Mouse (Mus musculus) testis, postnatal 10 days (tissue): ENCODE measurements at regions not wholly inside any gene's neighbourhood (a gene's known extent, or its start where the extent isn't known, plus 50 kb on each side); places are given as distances from the start of the nearest gene placed in this dataset.

Experiments
- DNase-seq: peaks from one replicate; pipeline ENCODE4 v3.0.0; 2021; ENCODE audit warnings: low spot score

DNA sequence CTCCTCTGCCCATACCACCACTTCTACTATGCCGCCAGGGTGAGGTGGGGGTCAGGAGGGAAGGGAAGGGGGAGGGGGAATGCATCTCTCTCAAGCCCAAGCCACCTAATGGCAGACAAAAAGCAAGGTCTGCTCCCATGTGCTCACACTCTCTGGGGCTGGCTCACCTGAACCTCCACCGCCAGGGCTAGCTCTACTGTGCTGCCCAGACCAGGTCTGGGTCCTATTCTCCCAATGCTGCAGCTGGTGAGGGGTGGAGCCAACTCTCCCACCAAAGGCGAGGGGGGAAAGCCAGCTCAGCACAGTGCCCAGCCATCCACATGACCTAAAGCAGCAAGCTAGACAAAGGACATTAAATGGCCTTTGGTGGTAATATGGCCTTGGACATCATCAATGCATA is 158.6 kb downstream of the Chic2 start:
- no peak for DNase-seq

- DNase-seq = no peak
Measured at GRCm38 (mm10) chr5:74882563-74882962, 162.0 kb downstream of the Chic2 start.

DNA sequence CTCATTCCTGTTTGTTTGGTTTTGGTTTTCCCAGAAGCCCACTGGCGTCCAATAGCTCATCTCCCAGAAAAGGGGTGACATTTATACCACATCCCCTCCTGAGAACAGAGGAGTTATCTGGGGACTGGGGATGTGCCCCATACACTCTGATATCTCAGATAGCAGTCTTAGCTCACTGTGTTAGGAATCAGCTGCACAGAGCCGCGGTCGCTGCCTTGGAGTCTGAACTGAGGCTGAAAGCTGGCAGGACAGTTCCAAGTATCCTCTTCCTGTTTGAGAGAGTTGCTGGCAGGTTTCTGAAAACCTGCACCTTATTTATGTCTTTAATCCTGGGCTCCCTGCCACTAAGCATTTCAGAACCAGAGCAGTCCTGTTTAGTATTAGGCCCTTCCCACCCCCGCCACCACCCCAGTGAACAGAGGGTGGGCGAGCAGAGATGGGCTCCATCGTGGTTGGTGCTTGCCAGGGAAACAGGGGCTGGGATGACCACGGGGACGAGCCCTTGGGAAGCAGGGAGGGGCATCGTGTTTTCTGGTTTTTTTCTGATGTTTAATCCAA is 163.8 kb downstream of the Chic2 start:
- peak; percentile 46 for DNase-seq

DNA sequence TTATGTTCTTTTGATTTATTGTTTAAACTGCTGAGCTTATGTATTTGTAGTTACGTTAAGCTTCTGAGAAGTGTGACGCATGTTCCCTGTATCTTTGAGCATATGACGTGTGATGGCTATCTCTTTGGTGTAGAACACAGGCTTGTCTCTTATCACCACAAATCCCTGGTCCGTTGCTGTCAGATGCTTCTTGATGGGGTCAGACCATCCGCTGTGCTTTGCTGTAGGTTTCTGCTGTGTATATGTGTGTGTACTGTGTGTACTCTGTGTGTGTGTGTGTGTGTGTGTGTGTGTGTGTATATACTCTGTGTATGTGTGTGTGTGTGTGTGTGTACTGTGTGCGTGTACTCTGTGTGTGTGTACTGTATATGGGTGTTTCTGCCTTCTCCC is 164.5 kb downstream of the Chic2 start:
- DNase-seq = no peak

GRCm38 (mm10) chr5:74879098-74880047 is 165.2 kb downstream of the Chic2 start:
- DNase-seq = no peak

GRCm38 (mm10) chr5:74877595-74877994 is 167.0 kb downstream of the Chic2 start:
- no peak for DNase-seq

GRCm38 (mm10) chr5:74877185-74877584 is 167.4 kb downstream of the Chic2 start:
- no peak for DNase-seq

- DNase-seq = peak; percentile 49
Measured at GRCm38 (mm10) chr5:74874691-74875090, 169.9 kb downstream of the Chic2 start.

GRCm38 (mm10) chr5:74870615-74871014 is 167.9 kb upstream of the Lnx1 start:
- DNase-seq = no peak

GRCm38 (mm10) chr5:74867113-74867785 is 164.5 kb upstream of the Lnx1 start:
- no peak for DNase-seq

DNA sequence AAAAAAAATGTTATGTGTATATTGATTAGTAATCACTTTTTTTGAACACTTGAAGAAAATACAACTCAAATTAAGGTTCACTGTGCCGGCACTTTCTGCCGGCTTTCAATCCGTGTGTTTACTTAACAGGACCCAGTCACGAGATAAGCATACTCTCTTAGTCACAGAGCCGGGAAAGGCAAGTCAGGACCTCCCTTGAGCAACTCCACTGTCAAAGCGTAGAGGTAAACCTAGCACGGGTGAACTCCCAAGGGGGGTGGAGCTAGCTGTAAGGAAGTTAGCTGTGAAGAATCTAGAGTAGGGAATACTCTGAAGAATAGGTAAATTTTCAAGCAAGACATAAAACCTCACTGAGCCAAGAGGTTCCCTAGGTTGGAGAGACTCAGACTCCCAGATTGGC is 164.0 kb upstream of the Lnx1 start:
- no peak for DNase-seq

GRCm38 (mm10) chr5:74865446-74865845 is 162.7 kb upstream of the Lnx1 start:
- no peak for DNase-seq

- no peak for DNase-seq
Measured at GRCm38 (mm10) chr5:74864540-74865157, 161.9 kb upstream of the Lnx1 start.

DNA sequence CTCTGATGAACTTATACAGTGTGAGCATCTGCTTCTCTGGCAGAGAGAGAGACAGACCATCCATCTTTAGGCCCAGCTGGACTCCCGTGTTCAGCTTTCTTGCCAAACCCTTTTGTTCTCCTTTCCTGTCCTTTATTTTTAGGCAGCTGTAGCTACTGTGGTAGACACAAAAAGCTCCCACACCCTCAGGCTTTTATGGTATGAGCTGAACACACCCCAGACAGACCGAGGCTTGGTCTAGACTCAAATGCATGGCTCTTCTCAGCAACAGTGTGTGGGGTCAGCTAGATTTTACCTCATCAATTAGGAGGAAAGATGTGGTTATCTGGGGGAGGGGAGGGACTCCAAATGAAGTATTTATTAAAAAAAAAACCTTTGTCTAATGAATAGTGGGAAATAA is 158.6 kb upstream of the Lnx1 start:
- no peak for DNase-seq

GRCm38 (mm10) chr5:74857861-74858260 is 155.1 kb upstream of the Lnx1 start:
- DNase-seq = no peak

GRCm38 (mm10) chr5:74857161-74857560 is 154.4 kb upstream of the Lnx1 start:
- no peak for DNase-seq

GRCm38 (mm10) chr5:74847824-74848223 is 145.1 kb upstream of the Lnx1 start:
- DNase-seq = no peak

DNA sequence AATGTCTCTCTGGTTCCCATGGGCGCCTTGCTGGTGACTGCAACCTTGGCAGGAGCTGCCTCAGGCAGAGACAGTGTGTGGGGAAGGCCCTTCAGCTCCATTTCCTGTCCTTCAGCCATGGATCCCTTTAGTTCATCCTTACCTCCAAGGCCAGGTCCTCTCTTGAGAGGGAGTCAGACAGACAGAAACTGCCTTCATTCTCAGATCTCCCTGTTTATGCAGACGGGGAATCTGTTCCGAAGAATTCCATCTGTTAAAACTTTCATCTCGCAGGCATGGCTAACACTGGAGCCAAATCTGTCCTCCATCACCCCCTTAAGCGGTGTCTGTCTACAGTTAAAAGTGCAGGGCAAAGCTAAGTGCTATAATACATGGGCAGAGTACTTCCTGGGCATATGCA is 144.0 kb upstream of the Lnx1 start:
- no peak for DNase-seq

DNA sequence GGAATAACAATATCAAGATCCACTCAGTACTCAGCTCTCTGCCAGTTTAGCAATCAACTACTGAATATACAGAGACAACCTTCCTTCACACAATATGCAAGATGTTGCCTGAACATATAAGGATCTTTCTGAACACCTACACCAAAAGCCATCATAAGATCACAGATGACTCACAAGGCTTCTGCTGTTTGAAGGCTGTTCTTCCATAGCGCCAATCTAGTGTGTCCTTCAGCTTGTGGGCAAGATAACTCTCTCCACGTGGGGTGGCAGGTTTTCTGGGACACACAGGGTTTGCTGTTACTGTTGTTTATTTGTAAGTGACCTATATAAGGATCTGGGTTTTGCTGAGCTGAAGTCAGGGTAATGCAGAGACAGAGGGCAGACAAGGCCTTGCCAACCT is 131.7 kb upstream of the Lnx1 start:
- no peak for DNase-seq

DNA sequence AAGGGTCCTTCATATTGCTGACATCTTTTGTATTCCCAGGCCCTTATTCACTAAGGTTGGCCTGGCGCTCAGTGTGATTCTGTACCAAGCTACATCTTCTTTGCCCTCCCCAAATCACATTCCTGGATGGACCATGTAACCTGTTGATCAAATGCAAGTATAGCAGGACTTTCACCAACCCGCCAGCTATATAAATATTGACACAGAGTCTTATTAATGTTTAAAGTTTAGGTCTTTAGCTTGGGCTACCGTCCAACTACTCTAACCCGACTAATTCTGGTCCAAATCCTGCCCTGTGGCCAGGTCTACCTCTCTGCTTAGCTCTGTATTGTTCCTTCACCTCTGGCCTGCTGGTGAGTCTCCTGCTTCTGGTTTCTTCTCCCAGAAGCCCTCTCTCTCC is 131.2 kb upstream of the Lnx1 start:
- DNase-seq = no peak

DNA sequence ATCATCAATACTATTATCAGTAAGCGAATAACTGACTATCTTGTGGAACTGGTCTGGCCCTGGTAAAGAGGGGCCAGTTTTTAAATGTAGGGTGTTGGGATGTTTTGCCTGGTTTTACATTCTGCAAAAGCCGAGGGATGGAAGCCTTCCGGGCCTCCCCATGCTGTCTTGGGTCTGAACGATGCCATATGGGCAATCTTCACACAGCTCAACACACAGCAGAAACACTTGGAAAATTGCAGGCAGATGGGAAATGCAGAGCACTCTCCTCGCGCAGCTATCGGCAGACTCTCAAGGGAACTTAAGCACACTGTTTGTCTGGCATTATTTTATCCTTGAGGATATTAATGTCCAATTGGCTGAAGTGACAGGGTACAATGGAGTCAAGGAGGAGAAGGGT is 129.3 kb upstream of the Lnx1 start:
- no peak for DNase-seq

DNA sequence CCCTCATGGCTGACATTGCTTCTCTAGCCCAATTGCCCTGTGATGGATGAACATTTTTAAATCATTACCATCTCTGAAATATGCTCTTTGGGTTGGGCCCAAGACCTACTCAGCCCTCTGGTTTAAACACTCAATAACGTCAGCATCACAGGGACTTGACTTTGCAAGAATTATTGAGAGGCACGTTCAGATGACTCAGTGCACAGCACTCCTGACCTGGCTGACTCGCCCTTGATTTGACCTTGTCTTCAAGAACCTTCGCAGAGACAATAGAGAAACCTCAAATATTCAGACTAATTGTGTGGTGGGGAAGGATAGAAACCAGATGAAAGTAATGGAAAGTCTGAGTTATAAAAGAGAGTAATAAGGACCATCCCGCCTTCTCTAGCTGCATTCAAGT is 127.9 kb upstream of the Lnx1 start:
- DNase-seq = no peak

DNA sequence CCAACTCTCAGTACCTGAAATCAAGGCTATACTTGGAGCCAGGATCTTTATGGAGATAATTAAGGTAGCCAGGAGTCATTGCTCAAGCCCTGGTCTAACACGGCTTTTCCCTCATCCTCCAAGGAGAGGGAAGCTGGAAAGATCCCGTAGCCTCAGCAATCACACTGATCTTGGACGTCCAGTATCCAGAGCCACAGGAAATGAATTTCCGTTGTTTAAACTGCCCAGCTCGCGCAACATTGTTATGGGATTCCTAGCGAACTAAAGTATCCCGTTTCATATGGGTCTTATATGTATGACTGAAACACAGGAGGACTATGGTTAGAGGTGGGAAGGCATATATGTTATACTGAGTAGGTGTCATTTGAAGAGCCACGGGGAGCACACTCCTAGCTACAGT is 126.3 kb upstream of the Lnx1 start:
- no peak for DNase-seq
